Mouse (Mus musculus): ENCODE measurements at regions not wholly inside any gene's neighbourhood (a gene's known extent, or its start where the extent isn't known, plus 50 kb on each side); places are given as distances from the start of the nearest gene placed in this dataset.

DNA sequence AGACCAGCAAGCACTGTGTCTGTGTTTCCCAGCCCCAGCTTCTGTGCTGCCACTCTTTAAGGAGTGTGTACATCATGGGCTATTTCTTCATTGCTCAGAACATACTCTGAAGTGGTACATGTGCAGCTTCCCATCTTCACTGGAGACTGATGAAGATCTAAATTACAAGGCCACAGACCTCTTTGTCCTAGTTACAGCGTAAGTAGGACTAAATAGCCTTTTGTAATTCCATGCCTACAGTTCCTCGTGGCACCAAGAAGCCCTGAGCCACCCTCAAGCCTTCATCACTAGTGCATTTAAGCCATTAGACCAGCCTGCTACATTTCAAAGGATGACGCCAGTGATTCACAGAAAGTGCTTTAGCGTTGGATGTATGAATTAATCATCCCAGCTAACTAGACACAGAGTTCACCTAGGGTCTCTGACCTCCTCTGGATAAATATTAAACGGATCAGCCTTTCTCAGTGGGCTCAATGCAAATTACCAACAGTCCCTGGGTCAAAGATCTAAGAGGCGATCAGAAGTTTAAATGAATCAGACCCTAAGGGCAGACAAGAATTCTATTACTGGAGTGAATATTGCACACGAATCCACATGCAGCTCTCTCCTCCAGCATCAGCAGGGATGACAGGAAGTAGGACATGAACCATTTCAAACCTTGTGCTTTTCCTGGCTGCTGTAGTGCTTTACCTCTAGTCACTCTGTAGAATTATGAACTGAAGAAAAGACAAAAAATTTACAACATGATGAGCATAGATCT lies 123.0 kb upstream of the Kcnh8 start:
- TF ChIP-seq POLR2A (IDR thresholded peaks at IDR 0.05; ENCODE audit: insufficient read depth, low read length) (no peak), EP300 (IDR thresholded peaks at IDR 0.05; ENCODE audit: insufficient read depth, low read depth, low read length) (no peak)
